Mouse (Mus musculus) forebrain, embryonic 11.5 days (tissue): ENCODE measurements around the gene Ksr1. TPM values are rescaled to one million over a fixed set of nuclear protein-coding genes. Genes with fewer than 3 reads are reported as not detected.

Experiments used
- ATAC-seq: fragments of 200-750 bp; cut with Nextera tagmentation; replicated peaks from 2 replicates; pipeline ENCODE4 v1.8.0; 2017; ENCODE audit warnings: moderate TSS enrichment; ENCODE audit not compliant: low FRiP score
- DNase-seq: peaks from one replicate; pipeline ENCODE4 v3.0.0-alpha.2; 2017; ENCODE audit warnings: low spot score
- H3K27ac ChIP-seq: fragments of 300-500 bp; sonication (generic); 2 replicates; pipeline ENCODE4 v1.5.1; 2014; ENCODE audit warnings: low read depth, low read length
- H3K27me3 ChIP-seq: fragments of 300-500 bp; sonication (generic); 2 replicates; pipeline ENCODE4 v1.6.1; 2014; ENCODE audit warnings: mild to moderate bottlenecking, low read length, mixed read lengths; ENCODE audit not compliant: control insufficient read depth, insufficient read depth
- H3K36me3 ChIP-seq: fragments of 300-500 bp; sonication (generic); 2 replicates; pipeline ENCODE4 v1.6.1; 2014; ENCODE audit warnings: mild to moderate bottlenecking, low read length, moderate library complexity, mixed read lengths; ENCODE audit not compliant: control insufficient read depth, insufficient read depth
- H3K4me1 ChIP-seq: fragments of 300-500 bp; sonication (generic); replicated peaks from 2 replicates; pipeline ENCODE4 v1.6.1; 2014; ENCODE audit warnings: low read length, mixed read lengths; ENCODE audit not compliant: control insufficient read depth, insufficient read depth
- H3K4me2 ChIP-seq: fragments of 300-500 bp; sonication (generic); 2 replicates; pipeline ENCODE4 v1.6.1; 2014; ENCODE audit warnings: low read depth, mild to moderate bottlenecking, low read length, moderate library complexity, mixed read lengths; ENCODE audit not compliant: severe bottlenecking
- H3K4me3 ChIP-seq: fragments of 300-500 bp; sonication (generic); 2 replicates; pipeline ENCODE4 v1.5.1; 2014; ENCODE audit warnings: low read depth, low read length
- H3K9ac ChIP-seq: fragments of 300-500 bp; sonication (generic); 2 replicates; pipeline ENCODE4 v1.6.1; 2014; ENCODE audit warnings: low read length
- H3K9me3 ChIP-seq: fragments of 300-500 bp; sonication (generic); 2 replicates; pipeline ENCODE4 v1.6.1; 2016; ENCODE audit warnings: low read length, mixed read lengths; ENCODE audit not compliant: control insufficient read depth
- WGBS: fragments of 180-500 bp; shearing (Covaris S2); extraction: QIAGEN DNeasy Blood & Tissue Kit; methylation state at CpG from one replicate; pipeline ENCODE4 v1.1.7; 2014; 5-methylcytosine and 5-hydroxymethylcytosine counted together
- polyA plus RNA-seq: library from polyadenylated mRNA; unstranded; fragments of >200 nt; fragmentation: Nextera tagmentation; extraction: Ambion mirVana; gene quantifications from 2 replicates; pipeline ENCODE4 v1.2.1, GENCODE M21; 2014

Ksr1 gene
- polyA plus RNA-seq, 1 experiment from 2014 or later = 5.2 TPM

DNA sequence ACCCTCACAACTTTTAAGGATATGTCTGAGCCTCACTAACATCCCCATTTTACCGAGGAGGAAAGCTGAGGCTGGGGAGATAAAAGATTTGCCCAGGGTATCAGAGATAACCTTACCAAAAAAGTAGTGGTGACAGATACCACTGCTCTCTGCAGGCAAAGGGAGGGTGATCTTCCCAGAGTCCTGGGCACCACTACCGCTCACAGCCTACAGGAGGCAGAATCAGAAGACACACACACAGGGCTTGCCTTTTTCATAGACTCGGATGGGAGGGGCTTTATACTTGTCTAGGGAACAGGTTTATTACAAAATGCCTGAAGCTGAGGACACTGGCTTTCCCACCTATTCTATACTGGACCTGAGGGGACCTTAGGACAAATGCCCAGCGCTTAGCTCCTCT is 43.9 kb downstream of the Ksr1 start:
- Histone ChIP-seq H3K4me2 (no peak overlapping the region), H3K9me3 (no peaks in the 10 kb centered on the region), H3K27me3 (no peaks in the 10 kb centered on the region), H3K9ac (no peak overlapping the region), H3K27ac (no peak overlapping the region), H3K4me1 (0 out of 2 replicates have a peak, but pooled peaks cover 2% of the 10 kb centered on the region), H3K4me3 (no peak overlapping the region), H3K36me3 (no peaks in the 10 kb centered on the region)
- no peak for ATAC-seq
- DNase-seq = no peak
- 75% methylated on average over 4 of the region's 4 CpGs for WGBS

DNA sequence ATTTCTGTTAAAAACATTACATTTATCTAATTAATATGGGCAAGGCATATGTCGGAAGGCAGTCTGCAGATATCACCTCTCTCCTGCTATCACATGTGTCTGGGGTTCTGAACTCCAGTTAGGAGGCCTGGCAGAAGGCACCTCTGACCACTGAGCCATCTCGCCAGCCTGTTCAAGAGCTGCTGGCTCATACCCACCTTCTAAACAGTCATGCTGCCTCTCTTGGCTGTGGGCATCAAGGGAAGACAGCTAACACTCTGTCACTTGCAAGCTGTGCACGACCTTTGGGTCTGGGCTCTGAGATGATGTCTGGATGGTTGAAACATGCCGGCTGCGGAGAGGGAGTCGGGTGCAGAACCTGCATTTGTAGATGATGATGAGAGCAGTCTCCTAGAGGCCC is 44.6 kb downstream of the Ksr1 start:
- Histone ChIP-seq H3K9me3 (no peaks in the 10 kb centered on the region), H3K4me3 (no peak overlapping the region), H3K36me3 (no peaks in the 10 kb centered on the region), H3K4me1 (0 out of 2 replicates have a peak, but pooled peaks cover 2% of the 10 kb centered on the region), H3K27me3 (no peaks in the 10 kb centered on the region), H3K4me2 (no peak overlapping the region), H3K27ac (no peak overlapping the region), H3K9ac (no peak overlapping the region)
- WGBS = 93% methylated on average over 6 of the region's 6 CpGs
- ATAC-seq (no peak), DNase-seq (no peak)

DNA sequence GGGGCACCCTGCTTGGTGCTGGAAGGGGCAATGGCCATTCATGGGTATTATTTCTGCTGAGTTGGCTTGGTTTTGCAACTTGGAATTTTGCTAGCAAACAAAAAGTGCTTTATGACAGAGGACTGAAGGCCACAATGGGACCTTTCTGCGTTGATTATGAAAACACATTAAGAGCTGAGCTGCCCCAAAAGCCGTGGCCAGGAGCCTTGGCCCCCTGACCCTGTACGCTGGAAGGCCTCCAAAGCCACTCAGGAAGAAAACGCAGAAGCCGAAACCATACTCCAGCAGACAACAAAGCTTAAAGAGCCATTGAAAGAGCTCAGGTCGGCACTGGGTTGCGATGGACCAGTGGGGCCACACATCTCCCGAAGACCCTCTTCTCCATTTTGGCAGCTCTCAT is 47.2 kb downstream of the Ksr1 start:
- H3K4me3 ChIP-seq = no peak overlapping the region
- no peaks in the 10 kb centered on the region for H3K9me3 ChIP-seq
- ATAC-seq (no peak), DNase-seq (no peak)
- H3K27ac ChIP-seq = no peak overlapping the region
- H3K36me3 ChIP-seq = no peaks in the 10 kb centered on the region
- no peak overlapping the region for H3K4me2 ChIP-seq
- no peak overlapping the region for H3K9ac ChIP-seq
- no peaks in the 10 kb centered on the region for H3K27me3 ChIP-seq
- peaks cover 12% of the 10 kb centered on the region for H3K4me1 ChIP-seq
- WGBS = 36% methylated on average over 8 of the region's 8 CpGs

DNA sequence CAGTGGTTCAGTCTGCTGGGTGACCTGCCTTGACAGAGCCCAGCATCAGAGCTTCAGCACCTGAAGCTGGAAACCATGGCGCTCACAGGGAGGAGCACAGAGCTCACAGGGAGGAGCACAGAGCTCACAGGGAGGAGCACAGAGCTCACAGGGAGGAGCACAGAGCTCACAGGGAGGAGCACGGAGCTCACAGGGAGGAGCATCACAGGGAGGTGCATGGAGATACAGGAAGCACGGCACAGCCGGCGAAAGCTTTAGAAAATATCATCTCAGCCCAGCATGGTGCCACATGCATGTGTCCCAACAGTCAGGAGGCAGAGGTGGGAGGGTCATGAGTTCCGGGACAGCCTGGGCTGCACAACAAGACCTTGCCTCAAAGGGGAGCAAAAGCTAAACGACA is 48.5 kb downstream of the Ksr1 start:
- no peak for DNase-seq
- no peak overlapping the region for H3K27ac ChIP-seq

DNA sequence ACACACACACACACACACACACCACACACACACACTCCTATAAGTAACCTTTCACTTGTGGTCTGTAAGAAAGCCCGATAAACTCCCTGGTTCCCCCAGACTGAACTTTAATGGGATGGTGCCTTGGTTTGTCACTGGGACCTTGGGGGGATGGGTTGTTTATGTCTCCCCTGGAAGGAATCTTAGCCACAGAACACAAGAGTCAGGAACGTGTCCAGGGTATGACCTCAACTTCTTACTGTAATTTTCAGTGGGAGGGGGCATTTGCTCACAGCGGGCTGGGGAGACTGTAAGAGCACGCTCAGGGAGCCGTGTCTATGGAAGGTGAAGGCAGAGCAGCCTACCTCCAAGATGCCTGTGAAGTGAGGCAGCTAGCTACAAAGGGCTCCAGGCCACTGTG is 49.5 kb downstream of the Ksr1 start:
- H3K4me1 ChIP-seq = peaks cover 14% of the 10 kb centered on the region
- ATAC-seq (no peak), DNase-seq (no peak)
- 85% methylated on average over 5 of the region's 5 CpGs for WGBS
- H3K27me3 ChIP-seq = no peaks in the 10 kb centered on the region
- H3K9ac ChIP-seq = no peak overlapping the region
- H3K27ac ChIP-seq = no peak overlapping the region
- H3K4me2 ChIP-seq = no peak overlapping the region
- no peak overlapping the region for H3K4me3 ChIP-seq
- no peaks in the 10 kb centered on the region for H3K9me3 ChIP-seq
- no peaks in the 10 kb centered on the region for H3K36me3 ChIP-seq

More for the DNA sequence above, 48.5 kb downstream of the Ksr1 start:
- H3K4me2 ChIP-seq = no peak overlapping the region
- no peak overlapping the region for H3K9ac ChIP-seq
- peaks cover 14% of the 10 kb centered on the region for H3K4me1 ChIP-seq
- H3K4me3 ChIP-seq = no peak overlapping the region
- no peaks in the 10 kb centered on the region for H3K27me3 ChIP-seq
- no peaks in the 10 kb centered on the region for H3K9me3 ChIP-seq
- no peak for ATAC-seq
- 83% methylated on average over 7 of the region's 7 CpGs for WGBS
- H3K36me3 ChIP-seq = no peaks in the 10 kb centered on the region

DNA sequence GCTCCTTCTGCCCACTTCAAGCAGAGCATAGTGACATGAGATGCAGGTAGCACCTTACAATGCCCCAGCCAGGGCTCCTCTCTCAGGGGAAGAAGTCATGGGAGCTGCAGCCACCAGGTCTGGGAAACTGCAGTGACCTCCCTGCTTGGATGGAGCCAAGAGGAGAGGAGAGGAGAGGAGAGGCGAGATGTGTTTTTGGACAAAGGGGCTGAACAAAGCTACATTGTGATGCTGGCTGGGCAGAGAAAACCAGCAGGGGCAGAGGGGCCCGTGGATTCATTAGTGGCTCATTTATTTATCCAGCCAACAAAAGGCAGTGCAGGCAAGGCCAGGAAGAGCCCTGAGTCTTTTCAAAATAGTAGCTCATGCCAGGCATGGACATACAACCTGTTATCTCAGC is 50.5 kb downstream of the Ksr1 start:
- DNase-seq (peak; percentile 72), ATAC-seq (0 out of 2 replicates have a peak, but pooled peaks have one; percentile 39)
- peaks cover 14% of the 10 kb centered on the region for H3K4me1 ChIP-seq
- no peaks in the 10 kb centered on the region for H3K36me3 ChIP-seq
- H3K9me3 ChIP-seq = no peaks in the 10 kb centered on the region
- peak overlapping the region; percentile 79 for H3K27ac ChIP-seq
- WGBS = 0% methylated on average over 2 of the region's 2 CpGs
- H3K27me3 ChIP-seq = no peaks in the 10 kb centered on the region
- H3K9ac ChIP-seq = peak overlapping the region; percentile 25; the same call in 1 of the 2 replicates
- peak overlapping the region; percentile 20; the same call in 1 of the 2 replicates for H3K4me2 ChIP-seq
- H3K4me3 ChIP-seq = no peak overlapping the region

DNA sequence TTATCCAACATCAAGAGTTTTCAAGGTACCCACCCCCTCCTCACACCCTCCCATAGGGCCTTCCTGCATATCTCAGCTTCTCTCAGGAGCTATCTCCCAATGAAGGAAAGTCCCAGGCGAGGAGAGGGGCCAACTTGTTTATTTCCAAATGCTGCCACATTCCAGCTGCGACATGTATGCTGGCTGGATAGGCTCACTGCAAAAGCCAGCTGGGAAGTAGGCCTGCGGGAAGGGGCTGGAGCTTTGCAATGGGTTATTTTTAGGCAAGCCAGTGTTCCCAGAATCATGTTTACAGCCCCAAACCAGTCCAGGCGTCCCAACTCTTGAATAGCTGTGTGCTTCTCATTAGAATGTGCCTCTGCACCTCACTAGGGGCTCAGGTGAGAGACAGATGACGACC is 51.5 kb downstream of the Ksr1 start:
- 0 out of 2 replicates have a peak overlapping the region, but pooled peaks have one; percentile 20 for H3K9ac ChIP-seq
- ATAC-seq = no peak
- no peaks in the 10 kb centered on the region for H3K9me3 ChIP-seq
- no peak for DNase-seq
- H3K36me3 ChIP-seq = no peaks in the 10 kb centered on the region
- peak overlapping the region; percentile 79; the same call in 1 of the 2 replicates for H3K27ac ChIP-seq
- H3K4me2 ChIP-seq = no peak overlapping the region
- H3K4me1 ChIP-seq = peaks cover 14% of the 10 kb centered on the region
- H3K27me3 ChIP-seq = no peaks in the 10 kb centered on the region
- 53% methylated on average over 5 of the region's 5 CpGs for WGBS
- H3K4me3 ChIP-seq = no peak overlapping the region

DNA sequence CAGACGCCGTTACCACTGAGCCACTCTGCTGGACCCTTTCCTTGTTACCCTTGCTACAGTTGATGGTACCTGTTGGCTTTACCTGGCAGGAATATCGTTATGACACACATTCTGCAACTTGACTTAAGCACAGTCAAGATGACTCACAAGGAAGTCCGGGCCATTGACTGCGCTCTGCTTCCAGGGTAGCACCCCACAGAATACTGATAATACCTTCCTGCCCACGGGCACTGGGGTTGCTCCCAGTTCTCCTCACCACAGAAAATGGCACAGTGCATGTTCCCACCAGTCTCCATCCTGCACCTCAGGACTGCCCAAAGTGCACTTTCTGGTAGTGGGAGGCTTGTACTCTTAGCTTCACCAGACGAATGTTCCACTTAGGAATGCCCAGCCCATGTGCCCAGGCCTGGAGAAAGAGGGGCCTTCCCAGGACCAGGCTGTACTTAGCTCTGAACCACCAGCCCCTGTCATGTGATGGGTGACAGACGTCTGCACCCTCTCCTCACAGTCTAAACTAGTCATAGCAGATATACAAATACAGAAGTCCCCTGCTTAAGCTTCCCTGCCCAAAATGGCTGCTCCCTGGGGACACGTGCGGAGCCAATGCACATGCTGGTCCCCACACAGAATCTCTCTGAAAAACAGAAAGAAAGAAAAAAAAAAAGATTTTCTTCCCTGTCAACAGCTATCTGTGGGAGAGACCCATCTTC is 52.1 kb downstream of the Ksr1 start:
- Histone ChIP-seq H3K27ac (no peak overlapping the region), H3K36me3 (no peaks in the 10 kb centered on the region), H3K9ac (no peak overlapping the region), H3K4me3 (no peak overlapping the region), H3K27me3 (no peaks in the 10 kb centered on the region), H3K9me3 (no peaks in the 10 kb centered on the region), H3K4me2 (no peak overlapping the region), H3K4me1 (peaks cover 16% of the 10 kb centered on the region)
- DNase-seq (no peak), ATAC-seq (no peak)
- WGBS = 87% methylated on average over 10 of the region's 10 CpGs

DNA sequence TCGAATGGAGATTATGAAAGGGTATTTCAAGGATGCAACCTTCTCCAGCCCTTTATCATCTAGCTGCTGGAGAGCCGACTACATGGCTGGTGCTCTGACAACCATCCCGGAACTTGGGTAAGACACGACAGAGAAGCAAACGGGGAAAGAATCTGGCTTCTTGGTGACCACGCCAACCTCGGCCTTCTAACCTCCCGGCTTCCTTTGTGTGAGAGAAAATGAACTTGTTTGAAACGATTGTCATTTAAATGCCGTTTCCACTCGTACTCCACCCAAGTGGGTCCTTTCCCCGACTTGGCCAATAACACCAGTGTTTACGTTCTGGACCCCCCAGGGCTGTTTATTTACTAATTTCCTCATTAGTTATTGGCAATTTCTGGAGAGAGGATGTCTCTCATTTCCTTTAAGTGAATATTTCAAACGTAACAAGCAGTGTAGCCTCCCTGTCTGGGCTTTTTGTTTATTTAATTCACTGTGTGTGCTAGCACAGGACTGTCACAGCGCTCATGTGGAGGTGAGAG is 52.8 kb downstream of the Ksr1 start:
- WGBS = 66% methylated on average over 15 of the region's 15 CpGs
- Histone ChIP-seq H3K4me2 (no peak overlapping the region), H3K27me3 (no peaks in the 10 kb centered on the region), H3K36me3 (no peaks in the 10 kb centered on the region), H3K27ac (no peak overlapping the region), H3K4me3 (no peak overlapping the region), H3K9me3 (no peaks in the 10 kb centered on the region), H3K9ac (no peak overlapping the region), H3K4me1 (peaks cover 16% of the 10 kb centered on the region)
- ATAC-seq = no peak
- DNase-seq = no peak
